Mouse (Mus musculus) hindbrain, embryonic 16.5 days (tissue): ENCODE results near the gene Flt3. TPM values are rescaled to one million over a fixed set of nuclear protein-coding genes. Genes with fewer than 3 reads are reported as not detected.

Source experiments
- ATAC-seq: fragments of 200-750 bp; cut with Nextera tagmentation; 2 replicates; pipeline ENCODE4 v1.8.0; 2017; ENCODE audit warnings: moderate TSS enrichment, moderate library complexity
- H3K27ac ChIP-seq: fragments of 300-500 bp; sonication (generic); 2 replicates; pipeline ENCODE4 v1.5.1; 2014; ENCODE audit warnings: low read depth, mild to moderate bottlenecking, control low read depth, low read length, moderate library complexity
- H3K27me3 ChIP-seq: fragments of 300-500 bp; sonication (generic); replicated peaks from 2 replicates; pipeline ENCODE4 v1.6.1; 2014; ENCODE audit warnings: low read length; ENCODE audit not compliant: control insufficient read depth, insufficient read depth
- H3K36me3 ChIP-seq: fragments of 300-500 bp; sonication (generic); 2 replicates; pipeline ENCODE4 v1.6.1; 2014; ENCODE audit warnings: mild to moderate bottlenecking, low read length, moderate library complexity, mixed read lengths; ENCODE audit not compliant: control insufficient read depth, insufficient read depth
- H3K4me1 ChIP-seq: fragments of 300-500 bp; sonication (generic); 2 replicates; pipeline ENCODE4 v1.6.1; 2014; ENCODE audit warnings: low read depth, low read length; ENCODE audit not compliant: control insufficient read depth, insufficient read depth
- H3K4me2 ChIP-seq: fragments of 300-500 bp; sonication (generic); 2 replicates; pipeline ENCODE4 v1.6.1; 2014; ENCODE audit warnings: mild to moderate bottlenecking, low read length, control low read depth, moderate library complexity
- H3K4me3 ChIP-seq: fragments of 300-500 bp; sonication (generic); 2 replicates; pipeline ENCODE4 v1.5.1; 2014; ENCODE audit warnings: mild to moderate bottlenecking, low read length, control low read depth, moderate library complexity
- H3K9ac ChIP-seq: fragments of 300-500 bp; sonication (generic); 2 replicates; pipeline ENCODE4 v1.6.1; 2014; ENCODE audit warnings: low read depth, mild to moderate bottlenecking, control low read depth, low read length, moderate library complexity
- H3K9me3 ChIP-seq: fragments of 300-500 bp; sonication (generic); 2 replicates; pipeline ENCODE4 v1.6.1; 2014; ENCODE audit warnings: mild to moderate bottlenecking, low read length, moderate library complexity; ENCODE audit not compliant: control insufficient read depth
- WGBS: fragments of 180-500 bp; shearing (Covaris S2); extraction: QIAGEN DNeasy Blood & Tissue Kit; methylation state at CpG from one replicate; pipeline ENCODE4 v1.1.7; 2014; 5-methylcytosine and 5-hydroxymethylcytosine counted together
- polyA plus RNA-seq: library from polyadenylated mRNA; unstranded; fragments of >200 nt; fragmentation: Nextera tagmentation; extraction: Ambion mirVana; gene quantifications from 2 replicates; pipeline ENCODE4 v1.2.1, GENCODE M21; 2015

The Flt3 gene
- polyA plus RNA-seq, 1 experiment from 2014 or later = 2.3 TPM

DNA sequence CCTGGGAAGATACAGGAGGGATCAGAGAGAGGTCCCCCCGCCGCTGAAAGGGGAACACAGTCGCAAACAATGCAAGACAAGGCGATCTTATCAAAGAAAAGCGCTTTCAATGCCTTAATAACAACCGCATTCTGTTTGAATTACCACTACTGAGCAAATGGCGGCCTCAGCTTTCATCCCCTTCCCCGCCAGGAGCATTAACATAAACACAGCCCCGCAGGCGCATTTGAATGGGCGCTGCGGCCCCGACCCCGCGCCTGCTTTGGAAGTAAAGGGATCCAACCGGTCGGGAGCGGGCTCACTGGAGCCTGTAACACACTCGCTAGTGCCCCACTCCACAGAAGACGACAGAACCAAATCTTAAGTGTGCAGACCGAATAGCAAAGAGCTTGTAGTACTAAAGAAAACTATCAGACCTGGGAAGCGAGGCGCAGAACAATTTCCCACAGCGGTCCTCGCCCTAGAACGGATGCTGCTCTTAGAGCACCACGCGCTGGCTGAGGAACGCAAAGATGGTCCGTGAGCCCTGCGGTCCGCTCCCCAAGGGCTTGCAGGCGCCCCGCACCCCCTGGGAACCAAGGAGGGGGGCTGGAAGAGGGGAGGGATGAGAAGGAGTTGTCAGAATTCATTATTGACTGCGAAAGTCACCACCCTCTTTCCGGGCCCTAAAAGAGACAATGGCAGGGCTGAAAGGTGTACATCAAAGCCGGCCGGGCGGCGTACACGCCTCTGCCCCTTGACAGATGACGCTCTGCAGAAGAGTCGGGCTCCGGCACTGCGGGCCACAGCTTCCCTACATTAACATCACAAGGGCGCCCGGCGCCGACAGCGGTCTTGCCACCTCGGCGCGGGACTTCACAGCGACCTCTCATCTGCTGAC is 95.8 kb downstream of the Flt3 start:
- Histone ChIP-seq H3K9me3 (no peaks in the 10 kb centered on the region), H3K4me3 (no peak overlapping the region; the same call in 1 of the 2 replicates), H3K9ac (no peak overlapping the region), H3K4me2 (no peak overlapping the region), H3K36me3 (no peaks in the 10 kb centered on the region), H3K27me3 (peaks cover 87% of the 10 kb centered on the region), H3K27ac (no peak overlapping the region), H3K4me1 (no peaks in the 10 kb centered on the region)
- WGBS = under 1% methylated on average over 53 of the region's 54 CpGs
- ATAC-seq = no peak

DNA sequence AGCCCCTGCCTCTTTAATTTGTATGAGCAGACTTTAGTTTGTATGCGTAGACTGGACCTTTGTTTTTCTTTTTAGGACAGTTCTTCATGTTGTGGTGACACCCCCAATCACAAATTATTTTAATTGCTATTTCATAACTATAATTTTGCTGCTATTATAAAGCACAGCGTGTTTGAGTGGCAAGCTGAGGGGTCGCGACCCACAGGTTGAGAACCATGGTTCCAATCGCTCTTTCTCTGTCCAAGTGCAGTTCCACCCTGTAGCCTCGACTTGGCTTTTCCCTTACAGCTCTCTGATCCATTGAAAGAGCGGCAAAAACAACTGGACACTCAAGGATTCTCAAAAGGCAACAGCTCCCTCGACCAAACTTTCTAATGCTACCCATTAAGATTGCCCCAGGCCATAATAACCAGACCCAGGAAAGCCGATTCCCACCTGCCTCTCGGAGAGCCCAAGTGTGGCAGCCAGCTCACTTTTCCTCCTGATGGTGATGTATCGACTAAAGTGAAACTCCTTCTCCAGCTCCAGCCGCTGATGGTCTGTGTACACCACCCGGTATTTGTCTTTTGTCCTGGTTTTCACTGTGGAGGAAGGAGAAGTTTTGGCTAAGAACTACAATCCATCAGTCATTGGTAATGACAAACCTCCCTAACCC is 97.4 kb downstream of the Flt3 start:
- H3K27me3 ChIP-seq = peaks cover 87% of the 10 kb centered on the region
- H3K4me1 ChIP-seq = no peaks in the 10 kb centered on the region
- no peaks in the 10 kb centered on the region for H3K9me3 ChIP-seq
- H3K4me2 ChIP-seq = no peak overlapping the region
- H3K36me3 ChIP-seq = no peaks in the 10 kb centered on the region
- H3K27ac ChIP-seq = no peak overlapping the region
- no peak overlapping the region for H3K9ac ChIP-seq
- H3K4me3 ChIP-seq = no peak overlapping the region
- WGBS = 8% methylated on average over 13 of the region's 13 CpGs
- no peak for ATAC-seq

GRCm38 (mm10) chr5:147302141-147302540 is 98.1 kb downstream of the Flt3 start:
- WGBS = 7% methylated on average over 8 of the region's 8 CpGs
- ATAC-seq = no peak

DNA sequence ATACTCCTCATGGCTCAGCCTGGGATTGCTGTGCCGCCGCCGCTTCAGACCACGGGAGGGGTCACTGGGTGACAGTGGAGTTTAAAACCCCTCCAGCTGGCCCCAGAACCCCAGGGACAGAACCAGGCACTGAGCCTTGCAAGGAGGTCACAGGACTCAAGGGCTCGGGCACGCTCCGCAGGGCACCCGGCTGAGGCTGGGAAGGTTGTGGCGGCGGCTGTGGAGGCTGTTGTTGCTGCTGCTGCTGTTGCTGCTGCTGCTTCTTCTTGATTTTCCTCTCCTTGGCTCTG is 98.6 kb downstream of the Flt3 start:
- Histone ChIP-seq H3K27me3 (peaks cover 89% of the 10 kb centered on the region), H3K4me3 (no peak overlapping the region), H3K36me3 (no peaks in the 10 kb centered on the region), H3K9ac (no peak overlapping the region), H3K9me3 (no peaks in the 10 kb centered on the region), H3K4me2 (no peak overlapping the region), H3K27ac (no peak overlapping the region), H3K4me1 (no peaks in the 10 kb centered on the region)
- WGBS = 1% methylated on average over 10 of the region's 10 CpGs
- ATAC-seq = no peak

More at GRCm38 (mm10) chr5:147302141-147302540, 98.1 kb downstream of the Flt3 start:
- H3K36me3 ChIP-seq = no peaks in the 10 kb centered on the region
- no peaks in the 10 kb centered on the region for H3K9me3 ChIP-seq
- no peak overlapping the region for H3K4me2 ChIP-seq
- no peak overlapping the region for H3K9ac ChIP-seq
- H3K27ac ChIP-seq = no peak overlapping the region
- peaks cover 89% of the 10 kb centered on the region for H3K27me3 ChIP-seq
- no peaks in the 10 kb centered on the region for H3K4me1 ChIP-seq
- no peak overlapping the region for H3K4me3 ChIP-seq

DNA sequence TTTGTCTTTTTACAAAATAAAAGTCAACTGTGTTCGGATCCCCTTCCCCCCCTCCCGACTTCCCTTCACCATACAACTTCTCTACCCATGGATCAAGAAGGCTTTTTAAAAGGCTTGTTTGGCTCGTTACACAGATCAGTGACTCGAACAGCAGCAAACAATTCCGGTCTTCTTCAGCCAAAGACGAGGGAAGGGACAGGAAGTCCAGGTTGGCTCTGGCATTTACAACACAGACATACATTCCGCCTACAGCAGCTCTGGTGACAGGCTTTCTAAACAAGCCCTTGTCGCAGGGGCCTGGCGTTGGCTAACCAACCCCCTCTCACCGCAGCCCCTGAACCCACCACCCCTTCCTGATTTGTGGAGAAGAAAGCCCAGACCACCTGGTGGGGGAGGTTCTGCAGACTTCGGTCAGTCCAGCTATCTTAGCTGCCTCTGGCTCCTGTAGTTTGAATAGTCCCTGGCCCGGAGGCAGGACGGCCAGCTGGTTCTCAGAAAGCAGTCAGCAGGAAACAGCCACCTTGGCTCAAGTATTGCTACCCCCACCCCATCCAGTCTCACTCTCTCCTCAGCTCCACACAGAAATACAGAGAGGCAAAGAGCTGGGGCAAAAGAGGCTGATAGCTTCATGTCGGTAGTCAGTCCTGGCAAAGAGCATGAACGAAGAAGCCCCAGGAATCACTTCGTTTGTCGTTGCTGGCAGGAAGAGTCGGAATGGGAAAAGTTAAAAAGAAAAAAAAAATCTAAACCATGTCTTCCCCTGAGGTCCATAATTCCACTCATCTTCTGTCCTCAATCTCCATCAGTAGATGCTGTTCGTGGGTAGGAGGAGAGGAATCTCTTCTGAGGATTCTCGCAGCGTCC is 99.1 kb downstream of the Flt3 start:
- no peaks in the 10 kb centered on the region for H3K36me3 ChIP-seq
- no peak overlapping the region for H3K4me3 ChIP-seq
- H3K4me2 ChIP-seq = no peak overlapping the region
- peaks cover 87% of the 10 kb centered on the region for H3K27me3 ChIP-seq
- H3K9ac ChIP-seq = no peak overlapping the region
- no peak for ATAC-seq
- 3% methylated on average over 21 of the region's 21 CpGs for WGBS
- no peak overlapping the region for H3K27ac ChIP-seq
- no peaks in the 10 kb centered on the region for H3K4me1 ChIP-seq
- H3K9me3 ChIP-seq = no peaks in the 10 kb centered on the region

- WGBS = 11% methylated on average over 4 of the region's 4 CpGs
- Histone ChIP-seq H3K9me3 (no peaks in the 10 kb centered on the region), H3K9ac (no peak overlapping the region), H3K27me3 (peaks cover 86% of the 10 kb centered on the region), H3K4me2 (no peak overlapping the region; the same call in 1 of the 2 replicates), H3K27ac (no peak overlapping the region), H3K36me3 (no peaks in the 10 kb centered on the region), H3K4me3 (no peak overlapping the region), H3K4me1 (no peaks in the 10 kb centered on the region)
- ATAC-seq = no peak
Observed at GRCm38 (mm10) chr5:147300001-147300363, 100.3 kb downstream of the Flt3 start.

DNA sequence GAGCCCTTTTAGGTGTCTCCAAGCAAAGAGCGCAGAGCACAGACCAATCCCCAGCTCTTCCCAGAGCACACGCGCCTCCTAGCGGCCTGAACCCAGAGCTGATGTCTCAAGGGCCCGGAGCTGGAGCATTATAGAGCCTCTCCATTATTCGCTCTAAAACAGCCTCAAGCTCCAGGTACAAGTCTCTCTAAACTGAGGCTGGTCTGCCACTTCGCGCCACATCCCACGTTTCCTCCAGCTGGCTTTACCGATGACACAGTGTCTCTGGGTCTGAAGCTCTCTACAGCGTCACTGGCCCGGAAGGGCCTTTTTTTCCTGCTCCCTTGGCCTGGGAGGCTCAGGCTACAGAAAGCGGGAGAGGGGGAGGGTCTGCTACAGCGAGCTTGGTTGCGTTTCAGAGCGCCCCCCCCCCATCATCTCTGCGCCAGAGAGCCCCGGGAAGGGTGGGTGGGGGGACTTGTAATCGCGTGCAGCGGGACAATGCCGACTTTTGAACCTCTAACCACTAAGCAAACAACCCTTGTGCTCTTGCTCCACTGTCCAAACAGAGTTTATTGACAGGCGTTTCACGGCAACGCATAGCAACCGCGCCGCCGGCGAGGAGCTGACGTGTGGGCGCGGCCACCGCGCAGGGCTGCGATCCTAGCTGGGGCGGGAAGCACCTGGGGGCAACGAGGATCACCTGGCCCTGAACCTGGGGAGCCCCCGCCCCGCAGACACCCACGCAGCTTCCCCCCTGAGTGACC is 100.9 kb downstream of the Flt3 start:
- under 1% methylated on average over 41 of the region's 41 CpGs for WGBS
- Histone ChIP-seq H3K27me3 (peaks cover 85% of the 10 kb centered on the region), H3K9ac (no peak overlapping the region), H3K4me3 (no peak overlapping the region), H3K4me1 (no peaks in the 10 kb centered on the region), H3K4me2 (peak overlapping the region; percentile 20), H3K27ac (no peak overlapping the region), H3K36me3 (no peaks in the 10 kb centered on the region), H3K9me3 (no peaks in the 10 kb centered on the region)
- ATAC-seq = no peak

GRCm38 (mm10) chr5:147297249-147297648 is 103.0 kb downstream of the Flt3 start:
- H3K9ac ChIP-seq = no peak overlapping the region

More at GRCm38 (mm10) chr5:147297249-147297648, 103.0 kb downstream of the Flt3 start:
- ATAC-seq = no peak
- Histone ChIP-seq H3K4me2 (no peak overlapping the region), H3K27me3 (peaks cover 88% of the 10 kb centered on the region), H3K4me3 (no peak overlapping the region), H3K27ac (no peak overlapping the region), H3K9me3 (no peaks in the 10 kb centered on the region), H3K36me3 (no peaks in the 10 kb centered on the region), H3K4me1 (no peaks in the 10 kb centered on the region)
- 64% methylated on average over 5 of the region's 5 CpGs for WGBS
